Mouse (Mus musculus) ES-E14 (cell line): ENCODE data around the gene Fam120c. TPM values are rescaled to one million over a fixed set of nuclear protein-coding genes. Genes with fewer than 3 reads are reported as not detected.
A peak's percentile ranks its signal among the peaks of the same experiment; 100 is the strongest.

Experiments
- DNase-seq: peaks from one replicate; pipeline ENCODE4 v3.0.0-alpha.2; 2013; ENCODE audit warnings: low read depth, low spot score
- H3K27ac ChIP-seq: 2 replicates; pipeline ENCODE4 v1.5.1; 2012; ENCODE audit warnings: low read depth, mild to moderate bottlenecking, low read length, moderate library complexity, mixed read lengths; ENCODE audit not compliant: poor library complexity, insufficient read depth, severe bottlenecking
- H3K36me3 ChIP-seq: 2 replicates; pipeline ENCODE4 v1.6.1; 2012; ENCODE audit warnings: mild to moderate bottlenecking, low read length, moderate library complexity, mixed read lengths; ENCODE audit not compliant: control insufficient read depth, poor library complexity, insufficient read depth, severe bottlenecking
- H3K4me1 ChIP-seq, 2 experiments: fragments of 150-350 bp in 1 of 2; sonication (generic) in 1 of 2; 2 replicates each; pipeline ENCODE4 v1.6.1; 2012; ENCODE audit warnings: low read length in 2 of 2, mild to moderate bottlenecking in 1 of 2, mixed read lengths in 1 of 2; ENCODE audit not compliant: control insufficient read depth in 2 of 2, insufficient read depth in 2 of 2, poor library complexity in 1 of 2
- H3K4me3 ChIP-seq, 2 experiments: fragments of 150-350 bp in 1 of 2; sonication (generic) in 1 of 2; 2 replicates each; pipeline ENCODE4 v1.5.1; 2012; ENCODE audit warnings: low read length in 2 of 2, low read depth in 1 of 2, mild to moderate bottlenecking in 1 of 2, mixed read lengths in 1 of 2; ENCODE audit not compliant: insufficient read depth in 1 of 2, poor library complexity in 1 of 2, severe bottlenecking in 1 of 2
- H3K9ac ChIP-seq: 2 replicates; pipeline ENCODE4 v1.6.1; 2012; ENCODE audit warnings: low read depth, mild to moderate bottlenecking, low read length, mixed read lengths; ENCODE audit not compliant: poor library complexity, insufficient read depth, severe bottlenecking
- H3K9me3 ChIP-seq: fragments of 150-350 bp; sonication (generic); 2 replicates; pipeline ENCODE4 v1.6.1; 2012; ENCODE audit warnings: low read depth, mild to moderate bottlenecking, low read length; ENCODE audit not compliant: control insufficient read depth, insufficient read depth
- CHD2 ChIP-seq: IDR thresholded peaks from 2 replicates; pipeline ENCODE4 v1.6.1; 2014; ENCODE audit warnings: mild to moderate bottlenecking, low read depth, low read length, inconsistent platforms
- HCFC1 ChIP-seq: IDR thresholded peaks from 2 replicates; pipeline ENCODE4 v1.6.1; 2012; ENCODE audit warnings: low read length, inconsistent platforms, borderline replicate concordance; ENCODE audit not compliant: insufficient read depth
- MAFK ChIP-seq: IDR thresholded peaks from 2 replicates; pipeline ENCODE4 v1.6.1; 2014; ENCODE audit warnings: mild to moderate bottlenecking, low read depth, low read length, inconsistent platforms; ENCODE audit not compliant: insufficient read depth
- ZC3H11A ChIP-seq: IDR thresholded peaks from 2 replicates; pipeline ENCODE4 v1.6.1; 2012; ENCODE audit warnings: low read depth, mild to moderate bottlenecking, inconsistent platforms, low read length, borderline replicate concordance
- ZNF384 ChIP-seq: IDR thresholded peaks from 2 replicates; pipeline ENCODE4 v1.6.1; 2012; ENCODE audit warnings: low read depth, low read length, inconsistent platforms
- in situ Hi-C, 2 experiments: fragments of 600-800 bp; cut with MboI; formaldehyde crosslinking; loops; one replicate each; pipeline ENCODE4 v1.15.1; 2025; ENCODE audit warnings: low sequenced_read_pairs in 2 of 2, inconsistent platforms in 1 of 2; ENCODE audit not compliant: unreplicated experiment in 2 of 2
- total RNA-seq: library from RNA; depleted of rRNA; stranded (reverse); fragments of 300-350 nt; gene quantifications from 2 replicates; pipeline ENCODE4 v1.2.3, GENCODE M21; 2012; rRNA removed

Gene Fam120c
- 2.0 and 2.9 TPM in 2 replicates for total RNA-seq

DNA sequence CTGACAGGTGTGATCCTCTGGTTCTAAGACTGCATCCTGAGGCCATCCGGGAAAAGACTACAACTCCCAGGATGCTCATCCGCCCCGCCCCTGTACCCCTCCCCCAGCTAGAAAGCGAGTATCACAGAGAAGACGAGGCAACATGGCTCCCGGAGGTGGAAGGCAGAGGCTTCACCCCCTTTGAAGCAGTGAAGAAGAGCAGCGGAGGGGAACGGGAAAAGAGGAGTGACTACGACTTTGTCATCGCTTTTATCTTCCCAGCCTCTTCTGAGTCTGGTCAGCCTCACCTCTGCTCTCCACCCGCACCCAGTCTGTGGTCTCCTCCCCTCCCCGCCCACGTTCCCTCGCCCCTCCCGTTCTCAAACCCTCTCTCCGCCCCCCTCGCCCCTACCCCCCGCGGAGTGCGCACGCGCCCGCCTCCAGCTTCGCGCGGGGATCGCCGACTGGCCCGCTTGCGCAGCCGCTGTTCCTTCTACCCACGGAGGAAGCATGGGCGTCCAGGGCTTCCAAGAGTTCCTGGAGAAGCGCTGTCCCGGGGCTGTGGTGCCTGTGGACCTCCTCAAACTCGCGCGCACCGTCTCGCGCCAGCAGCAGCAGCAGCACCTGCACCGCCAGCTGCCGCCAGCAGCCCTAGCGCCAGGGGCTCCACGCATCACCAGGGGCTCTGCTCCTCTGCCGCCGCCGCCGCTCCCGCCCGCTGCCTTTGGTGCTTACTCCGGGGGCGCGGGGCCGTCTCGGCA is at the start of gene Fam120c:
Fam120c (plus strand) TSS at position 415 of the 740 bp plus-strand sequence.
- Histone ChIP-seq H3K27ac (peak within 1 kb of the TSS; percentile 96), H3K4me3 (peak within 1 kb of the TSS; percentile 89 to 98), H3K4me1 (no peaks in the 10 kb centered on the region), H3K36me3 (no peaks in the 10 kb centered on the region; the same call in 1 of the 2 replicates), H3K9me3 (no peaks in the 10 kb centered on the region), H3K9ac (peak within 1 kb of the TSS; percentile 98)
- DNase-seq = peak; percentile 70
- in situ Hi-C loops = no loop called here
- TF ChIP-seq CHD2 (no peak), HCFC1 (peak; percentile 93)

DNA sequence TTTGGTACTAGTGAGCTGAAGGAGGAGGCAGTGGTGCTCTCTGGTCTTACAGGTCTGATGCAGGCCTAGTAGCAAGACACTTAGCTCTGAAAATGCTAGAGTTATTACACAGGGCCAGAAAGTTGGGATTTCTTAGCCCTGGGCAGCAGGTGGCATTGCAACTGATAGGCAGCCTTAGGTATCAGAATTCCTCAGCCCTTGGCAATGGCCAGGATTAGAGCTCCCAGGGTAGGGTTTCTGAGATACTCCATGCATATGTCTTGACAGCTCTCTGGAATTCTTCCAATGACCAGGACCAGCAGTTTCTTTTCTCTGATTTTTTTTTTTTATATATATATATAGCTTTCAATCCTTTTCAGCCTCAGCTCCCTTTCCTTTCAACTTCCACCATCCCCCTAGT is 45.6 kb upstream of the Fam120c start:
- TF ChIP-seq CHD2 (no peak), ZNF384 (no peak), ZC3H11A (no peak), HCFC1 (no peak)
- no peak for DNase-seq
- Histone ChIP-seq H3K9me3 (no peaks in the 10 kb centered on the region), H3K4me1 (no peaks in the 10 kb centered on the region), H3K9ac (no peak overlapping the region), H3K4me3 (no peak overlapping the region), H3K36me3 (no peaks in the 10 kb centered on the region), H3K27ac (no peak overlapping the region)
- in situ Hi-C loops = no loop called here

DNA sequence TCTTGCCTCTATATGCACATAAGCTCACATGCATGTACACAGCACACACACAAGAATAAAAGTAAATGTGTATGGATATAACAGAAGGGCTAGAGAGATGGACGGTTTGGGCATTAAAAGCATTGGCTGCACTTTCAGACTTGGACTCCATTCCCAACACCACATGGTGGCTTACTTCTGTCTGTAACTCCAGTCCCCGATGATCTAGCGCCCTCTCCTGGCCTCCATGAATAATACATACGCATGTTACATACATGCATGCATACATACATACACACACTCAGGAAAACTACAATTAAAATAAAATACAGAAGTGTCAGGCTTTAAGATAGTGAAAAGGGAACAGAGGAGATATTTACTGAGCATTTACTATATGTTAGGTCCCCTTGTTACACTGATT is 30.2 kb upstream of the Fam120c start:
- TF ChIP-seq MAFK = no peak
- no peak for TF ChIP-seq ZNF384
- TF ChIP-seq HCFC1 = no peak
- no peak; the same call in 1 of the 2 replicates for TF ChIP-seq ZC3H11A
- no peak for TF ChIP-seq CHD2
- H3K36me3 ChIP-seq = no peaks in the 10 kb centered on the region
- in situ Hi-C loops = no loop called here
- no peaks in the 10 kb centered on the region for H3K4me1 ChIP-seq
- no peaks in the 10 kb centered on the region for H3K9me3 ChIP-seq
- no peak overlapping the region for H3K9ac ChIP-seq
- DNase-seq = peak; percentile 40
- no peak overlapping the region for H3K4me3 ChIP-seq
- no peak overlapping the region for H3K27ac ChIP-seq

DNA sequence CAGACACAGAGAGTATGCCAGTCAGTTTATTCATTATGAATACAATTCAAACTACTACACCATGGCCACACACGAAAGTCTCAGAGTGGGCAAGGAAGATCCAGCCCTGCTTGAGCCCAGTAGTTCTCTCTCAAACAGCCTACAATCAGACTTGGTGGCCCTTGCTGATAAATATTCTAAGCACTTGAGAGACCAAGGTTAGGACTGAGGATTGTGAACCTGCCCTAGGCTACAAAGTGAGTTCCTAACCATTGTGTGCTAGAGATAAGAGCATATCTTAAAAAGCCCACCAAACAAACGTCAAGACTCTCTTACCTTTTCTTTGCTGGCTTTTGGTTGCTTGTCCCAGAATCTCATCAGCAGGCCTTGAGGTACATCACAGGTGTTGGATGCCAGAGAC is 10.4 kb upstream of the Fam120c start:
- TF ChIP-seq ZC3H11A (no peak), MAFK (no peak), ZNF384 (no peak)

DNA sequence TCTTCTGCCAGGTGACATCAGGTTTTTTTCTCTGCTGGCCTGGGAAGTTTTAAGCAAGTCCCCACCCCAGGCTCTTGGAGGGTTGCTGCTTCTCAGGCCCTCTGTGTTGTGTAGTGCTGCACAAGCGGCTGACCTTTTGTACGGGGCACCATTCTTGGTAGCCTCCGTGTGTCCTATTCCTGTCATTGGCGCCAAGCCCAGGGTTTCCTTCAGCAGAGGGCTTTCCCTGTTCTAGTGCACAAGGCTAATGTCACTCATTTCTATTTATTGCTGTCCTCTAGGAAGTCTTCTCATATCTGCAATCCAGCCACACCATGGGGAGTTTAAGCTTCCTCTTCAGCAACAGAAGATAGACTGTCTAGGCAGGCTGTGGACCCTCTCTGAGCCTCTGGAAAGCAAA is 6.2 kb upstream of the Fam120c start:
- TF ChIP-seq HCFC1 (no peak), ZNF384 (no peak), CHD2 (no peak), ZC3H11A (no peak), MAFK (no peak)
- in situ Hi-C loops = no loop called here
- no peak overlapping the region for H3K27ac ChIP-seq

More for the DNA sequence above, 10.4 kb upstream of the Fam120c start:
- H3K27ac ChIP-seq = no peak overlapping the region
- in situ Hi-C loops = no loop called here
- H3K9me3 ChIP-seq = no peaks in the 10 kb centered on the region
- no peaks in the 10 kb centered on the region for H3K4me1 ChIP-seq
- DNase-seq = no peak
- H3K36me3 ChIP-seq = no peaks in the 10 kb centered on the region
- H3K4me3 ChIP-seq = no peak overlapping the region
- H3K9ac ChIP-seq = no peak overlapping the region

More for the DNA sequence above, 6.2 kb upstream of the Fam120c start:
- Histone ChIP-seq H3K9me3 (no peaks in the 10 kb centered on the region), H3K36me3 (no peaks in the 10 kb centered on the region), H3K4me1 (no peaks in the 10 kb centered on the region), H3K9ac (no peak overlapping the region), H3K4me3 (no peak overlapping the region)
- DNase-seq = no peak
